Mouse (Mus musculus) kidney, embryonic 15.5 days (tissue): ENCODE measurements around the gene Nemf. TPM values are rescaled to one million over a fixed set of nuclear protein-coding genes. Genes with fewer than 3 reads are reported as not detected.
A peak's percentile ranks its signal among the peaks of the same experiment; 100 is the strongest.

ENCODE experiments used
- ATAC-seq: fragments of 200-750 bp; cut with Nextera tagmentation; replicated peaks from 2 replicates; pipeline ENCODE4 v1.8.0; 2017; ENCODE audit warnings: moderate TSS enrichment; ENCODE audit not compliant: low FRiP score
- H3K27ac ChIP-seq: fragments of 300-500 bp; sonication (generic); 2 replicates; pipeline ENCODE4 v1.5.1; 2015; ENCODE audit warnings: mild to moderate bottlenecking, inconsistent platforms
- H3K27me3 ChIP-seq: fragments of 300-500 bp; sonication (generic); 2 replicates; pipeline ENCODE4 v1.6.1; 2015; ENCODE audit warnings: inconsistent platforms
- H3K36me3 ChIP-seq: fragments of 300-500 bp; sonication (generic); 2 replicates; pipeline ENCODE4 v1.6.1; 2015; ENCODE audit warnings: inconsistent platforms
- H3K4me1 ChIP-seq: fragments of 300-500 bp; sonication (generic); 2 replicates; pipeline ENCODE4 v1.6.1; 2015; ENCODE audit warnings: inconsistent platforms
- H3K4me2 ChIP-seq: fragments of 300-500 bp; sonication (generic); 2 replicates; pipeline ENCODE4 v1.6.1; 2015; ENCODE audit warnings: moderate library complexity, mild to moderate bottlenecking, inconsistent platforms
- H3K4me3 ChIP-seq: fragments of 300-500 bp; sonication (generic); replicated peaks from 2 replicates; pipeline ENCODE4 v1.5.1; 2015; ENCODE audit warnings: mild to moderate bottlenecking, inconsistent platforms
- H3K9ac ChIP-seq: fragments of 300-500 bp; sonication (generic); 2 replicates; pipeline ENCODE4 v1.6.1; 2015; ENCODE audit warnings: mild to moderate bottlenecking, inconsistent platforms
- H3K9me3 ChIP-seq: fragments of 300-500 bp; sonication (generic); replicated peaks from 2 replicates; pipeline ENCODE4 v1.6.1; 2016; ENCODE audit warnings: inconsistent platforms
- WGBS: fragments of 180-500 bp; shearing (Covaris S2); methylation state at CpG from one replicate; pipeline ENCODE4 v1.1.7; 2015; ENCODE audit warnings: mixed read lengths; 5-methylcytosine and 5-hydroxymethylcytosine counted together
- polyA plus RNA-seq: library from polyadenylated mRNA; unstranded; fragments of >200 nt; fragmentation: Nextera tagmentation; extraction: Ambion mirVana; gene quantifications from 2 replicates; pipeline ENCODE4 v1.2.1, GENCODE M21; 2015

Nemf gene
- polyA plus RNA-seq, 1 experiment from 2014 or later, result 91.6 TPM

DNA sequence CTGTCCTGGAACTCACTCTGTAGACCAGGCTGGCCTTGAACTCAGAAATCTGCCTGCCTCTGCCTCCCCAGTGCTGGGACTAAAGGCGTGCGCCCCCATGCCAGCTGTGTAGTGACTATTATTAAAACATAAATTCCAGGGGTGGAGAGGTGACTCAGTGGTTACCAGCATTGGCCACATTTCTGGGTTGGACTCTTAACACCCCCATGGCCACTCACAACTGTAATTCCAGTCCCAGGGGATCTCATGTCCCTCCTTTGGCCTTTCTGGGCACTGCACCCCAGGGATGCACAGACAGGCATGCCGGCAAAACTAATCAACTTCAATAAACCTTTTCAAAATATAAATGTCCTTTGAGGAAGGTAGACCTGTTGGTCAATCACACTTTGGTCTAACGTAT is 58.7 kb downstream of the Nemf start:
- Histone ChIP-seq H3K4me3 (peak overlapping the region; percentile 97), H3K27ac (peak overlapping the region; percentile 54; the same call in 1 of the 2 replicates), H3K4me1 (peaks cover 29% of the 10 kb centered on the region), H3K4me2 (peak overlapping the region; percentile 62), H3K27me3 (no peaks in the 10 kb centered on the region), H3K36me3 (peaks cover 39% of the 10 kb centered on the region), H3K9ac (no peak overlapping the region), H3K9me3 (no peaks in the 10 kb centered on the region)
- ATAC-seq, result no peak
- WGBS, result 91% methylated on average over 4 of the region's 4 CpGs

DNA sequence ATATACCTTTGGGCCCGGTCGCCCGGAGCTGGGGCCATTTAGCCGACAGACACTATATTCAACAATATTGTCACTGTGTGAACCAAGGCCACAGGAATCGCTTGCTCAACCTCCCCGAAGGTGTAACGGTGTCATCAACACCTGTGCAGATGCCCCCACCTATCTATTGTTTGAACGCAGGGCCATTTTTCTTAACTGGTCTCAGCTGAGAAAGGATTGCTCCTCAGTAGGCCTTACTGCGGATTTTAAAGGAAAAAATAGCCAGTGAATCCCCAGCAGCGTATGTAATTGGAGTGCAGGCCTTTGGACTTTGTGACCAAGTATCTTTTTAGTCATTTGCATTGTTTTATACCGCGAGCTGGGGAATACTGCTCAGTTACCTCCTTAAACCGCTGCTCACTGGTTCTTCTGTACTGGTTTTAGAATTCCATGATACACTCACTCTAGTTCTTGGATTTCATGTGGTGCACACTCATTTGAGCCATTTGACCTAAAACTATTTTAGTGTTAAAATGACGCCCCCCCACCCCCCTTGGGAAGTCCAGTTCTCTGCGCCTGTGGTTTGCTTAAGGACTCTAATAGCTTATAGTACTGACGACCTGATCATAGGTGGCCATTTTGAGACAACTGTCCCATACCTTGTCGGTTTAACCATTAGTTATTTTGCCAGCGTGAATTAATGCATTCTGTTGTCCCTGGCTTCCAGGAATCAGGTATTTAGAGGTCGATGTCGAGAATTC is 59.4 kb downstream of the Nemf start:
- peak overlapping the region; percentile 97 for H3K4me3 ChIP-seq
- peak overlapping the region; percentile 96 for H3K27ac ChIP-seq
- no peaks in the 10 kb centered on the region for H3K27me3 ChIP-seq
- peaks cover 29% of the 10 kb centered on the region for H3K4me1 ChIP-seq
- H3K9ac ChIP-seq, result peak overlapping the region; percentile 96
- H3K4me2 ChIP-seq, result peak overlapping the region; percentile 62
- no peak for ATAC-seq
- no peaks in the 10 kb centered on the region for H3K9me3 ChIP-seq
- H3K36me3 ChIP-seq, result peaks cover 33% of the 10 kb centered on the region
- 15% methylated on average over 20 of the region's 20 CpGs for WGBS

DNA sequence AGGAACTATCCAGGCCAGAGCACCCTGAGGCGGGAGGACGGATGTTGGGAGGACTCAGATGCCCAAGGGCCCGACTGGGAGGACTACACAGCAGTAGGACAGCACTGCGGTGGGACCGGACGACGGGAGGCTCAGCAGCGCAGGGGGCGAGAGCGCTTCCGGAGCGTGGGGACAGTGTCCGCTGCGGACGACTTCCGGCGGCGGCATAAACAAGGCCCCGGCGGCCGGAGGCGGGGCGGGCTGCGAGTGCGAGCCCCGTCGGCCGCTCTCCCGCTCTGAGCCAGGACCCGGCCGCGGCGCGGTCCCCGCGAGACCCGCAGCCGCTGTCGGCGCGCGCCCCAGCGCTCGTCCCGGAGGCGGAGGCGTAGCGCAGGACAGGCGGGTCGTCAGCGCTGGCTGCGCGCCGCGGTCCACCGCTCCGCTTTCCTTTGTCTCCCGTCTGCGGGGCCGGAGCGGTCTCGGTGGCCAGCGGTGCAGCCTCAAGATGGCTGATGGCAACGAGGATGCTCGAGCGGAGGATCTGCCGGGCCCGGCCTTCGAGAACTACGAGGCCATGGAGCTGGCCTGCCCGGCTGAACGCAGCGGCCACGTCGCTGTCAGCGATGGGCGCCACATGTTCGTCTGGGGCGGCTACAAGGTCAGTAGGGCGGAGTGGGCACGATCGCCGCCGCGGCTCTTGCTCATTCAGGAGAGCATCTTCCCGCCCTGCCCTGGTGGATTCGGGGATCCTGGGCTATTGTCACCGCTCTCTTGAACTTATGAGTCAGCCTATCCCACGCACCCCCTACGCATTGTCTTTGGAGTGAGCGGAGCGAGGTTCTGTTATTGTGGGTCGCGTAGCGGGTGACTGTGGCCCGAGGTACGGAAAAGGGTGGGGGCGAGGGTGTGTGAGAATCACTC is 60.2 kb downstream of the Nemf start, which contains the start of gene Klhdc2:
Klhdc2 (plus strand) TSS at position 171 of the 900 bp plus-strand sequence.
- no peaks in the 10 kb centered on the region for H3K27me3 ChIP-seq
- H3K4me2 ChIP-seq, result peak within 1 kb of the TSS; percentile 62
- peak within 1 kb of the TSS; percentile 96 for H3K9ac ChIP-seq
- ATAC-seq, result peak; percentile 96
- H3K4me1 ChIP-seq, result peaks cover 29% of the 10 kb centered on the region
- H3K9me3 ChIP-seq, result no peaks in the 10 kb centered on the region
- peaks cover 24% of the 10 kb centered on the region for H3K36me3 ChIP-seq
- peak within 1 kb of the TSS; percentile 97 for H3K4me3 ChIP-seq
- WGBS, result under 1% methylated on average over 91 of the region's 98 CpGs
- peak within 1 kb of the TSS; percentile 96 for H3K27ac ChIP-seq

DNA sequence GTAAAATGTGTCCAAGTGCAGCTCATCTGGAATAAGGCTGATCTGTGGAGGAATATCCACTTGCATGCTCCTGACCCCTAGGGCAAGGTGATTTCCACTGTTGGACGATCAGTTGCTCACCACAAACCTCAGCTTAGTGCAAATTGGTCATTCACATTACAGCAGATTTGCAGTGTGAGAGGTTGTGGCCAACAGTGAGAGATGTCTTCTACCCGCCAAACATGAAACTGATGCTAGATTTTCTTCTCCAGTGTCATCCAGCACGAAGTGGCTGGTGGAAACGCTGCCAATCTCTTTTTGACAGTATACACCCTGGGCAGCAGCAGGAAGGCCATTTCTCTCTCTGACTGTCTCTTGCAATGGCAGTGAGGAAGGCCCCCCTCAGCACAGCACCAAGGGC is 61.3 kb downstream of the Nemf start:
- Histone ChIP-seq H3K4me2 (peak overlapping the region; percentile 62), H3K27ac (0 out of 2 replicates have a peak overlapping the region, but pooled peaks have one; percentile 96), H3K9me3 (no peaks in the 10 kb centered on the region), H3K27me3 (no peaks in the 10 kb centered on the region), H3K4me1 (peaks cover 29% of the 10 kb centered on the region), H3K9ac (peak overlapping the region; percentile 96; the same call in 1 of the 2 replicates), H3K4me3 (peak overlapping the region; percentile 97), H3K36me3 (peaks cover 15% of the 10 kb centered on the region)
- 57% methylated on average over 4 of the region's 4 CpGs for WGBS
- ATAC-seq, result no peak

DNA sequence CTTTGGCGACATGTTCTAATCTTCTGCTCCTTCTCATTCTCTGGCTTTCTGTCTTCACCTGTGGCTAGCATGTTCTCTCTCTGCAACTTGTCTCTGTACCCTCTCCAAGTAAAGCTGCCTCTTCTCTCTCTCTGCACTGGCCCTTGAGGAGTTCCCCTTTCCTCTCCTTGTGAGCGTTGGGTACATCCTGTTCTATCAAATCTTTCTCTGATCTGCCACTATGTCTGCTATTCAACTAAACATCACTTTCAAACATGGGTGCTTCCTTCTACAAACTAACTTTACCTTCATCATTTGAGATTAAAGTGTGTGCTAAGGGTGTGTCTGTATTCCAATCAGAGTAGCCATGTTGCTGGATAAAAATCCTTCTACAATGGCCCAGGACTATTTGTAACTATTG is 62.0 kb downstream of the Nemf start:
- Histone ChIP-seq H3K9me3 (no peaks in the 10 kb centered on the region), H3K27ac (no peak overlapping the region; the same call in 1 of the 2 replicates), H3K9ac (no peak overlapping the region), H3K36me3 (peaks cover 8% of the 10 kb centered on the region), H3K4me2 (no peak overlapping the region), H3K4me3 (no peak overlapping the region), H3K27me3 (no peaks in the 10 kb centered on the region), H3K4me1 (peaks cover 29% of the 10 kb centered on the region)
- WGBS, result 87% methylated on average over 2 of the region's 2 CpGs
- ATAC-seq, result no peak

DNA sequence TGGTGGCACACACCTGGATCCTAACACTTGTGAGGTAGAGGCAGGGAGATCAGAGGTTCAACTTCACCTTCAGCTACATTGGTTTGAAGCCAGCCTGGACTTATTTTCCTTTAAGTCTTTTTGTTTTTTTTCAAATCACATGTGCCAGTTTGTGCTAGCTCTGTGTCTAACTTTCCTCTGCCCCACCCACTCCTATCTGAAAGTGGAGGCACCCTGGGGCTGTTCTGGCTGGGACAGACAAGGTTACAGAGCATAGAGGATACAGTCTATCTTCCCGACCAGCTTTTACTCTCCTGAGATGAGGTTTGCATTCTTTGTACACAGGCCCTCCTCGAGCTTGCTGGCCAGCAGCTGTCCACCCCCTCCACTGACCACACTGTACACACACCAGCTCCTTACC is 63.1 kb downstream of the Nemf start:
- no peak for ATAC-seq
- Histone ChIP-seq H3K27me3 (no peaks in the 10 kb centered on the region), H3K4me1 (peaks cover 18% of the 10 kb centered on the region), H3K36me3 (0 out of 2 replicates have a peak, but pooled peaks cover 5% of the 10 kb centered on the region), H3K4me2 (no peak overlapping the region), H3K9me3 (no peaks in the 10 kb centered on the region), H3K9ac (no peak overlapping the region), H3K27ac (no peak overlapping the region), H3K4me3 (no peak overlapping the region)
- 61% methylated on average over 2 of the region's 2 CpGs for WGBS

DNA sequence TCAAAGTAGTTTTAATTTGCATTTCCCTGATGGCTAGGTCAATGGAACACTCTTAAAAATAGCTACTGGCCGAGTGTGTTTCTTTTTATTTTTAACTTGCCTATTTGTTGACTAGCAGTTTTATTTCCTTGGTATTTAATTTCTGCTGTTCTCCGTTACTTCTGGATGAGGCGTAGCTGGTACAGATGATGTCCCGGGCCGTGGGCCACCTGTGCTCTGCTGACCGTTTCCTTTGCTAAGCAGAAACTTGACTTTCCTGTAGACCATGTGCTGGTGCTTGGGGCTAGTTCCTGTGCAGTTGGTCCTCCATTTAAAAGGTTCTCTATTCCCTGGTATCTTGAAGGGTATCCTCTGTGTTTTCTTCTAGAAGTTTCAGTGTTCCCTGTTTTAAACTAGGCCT is 64.6 kb downstream of the Nemf start:
- no peak for ATAC-seq
- Histone ChIP-seq H3K4me3 (no peak overlapping the region), H3K9me3 (no peaks in the 10 kb centered on the region), H3K9ac (no peak overlapping the region), H3K4me1 (peaks cover 4% of the 10 kb centered on the region), H3K27ac (no peak overlapping the region), H3K4me2 (no peak overlapping the region), H3K27me3 (no peaks in the 10 kb centered on the region), H3K36me3 (no peaks in the 10 kb centered on the region)
- 86% methylated on average over 6 of the region's 6 CpGs for WGBS

DNA sequence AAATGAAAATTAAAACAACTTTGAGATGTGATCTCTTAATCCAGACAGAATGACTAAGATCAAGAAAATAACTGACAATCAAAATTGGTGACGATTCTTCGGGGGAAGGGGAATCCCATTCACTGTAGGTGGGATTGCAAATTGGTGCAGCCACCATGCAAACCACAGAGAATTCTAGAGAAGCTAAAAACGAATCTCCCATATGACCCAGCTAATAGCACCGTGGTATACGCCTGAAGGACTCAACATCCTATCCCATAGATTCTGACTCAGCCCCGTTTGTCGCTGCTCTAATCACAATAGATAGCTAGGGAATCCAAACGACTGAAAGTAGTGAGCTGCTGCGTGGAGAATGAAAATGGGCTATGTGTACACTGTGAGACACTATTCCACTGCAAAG is 68.3 kb downstream of the Nemf start:
- 84% methylated on average over 9 of the region's 9 CpGs for WGBS
- no peak overlapping the region for H3K27ac ChIP-seq
- H3K9me3 ChIP-seq, result no peaks in the 10 kb centered on the region
- no peaks in the 10 kb centered on the region for H3K36me3 ChIP-seq
- H3K4me3 ChIP-seq, result no peak overlapping the region
- H3K4me2 ChIP-seq, result no peak overlapping the region
- H3K4me1 ChIP-seq, result no peaks in the 10 kb centered on the region
- H3K27me3 ChIP-seq, result no peaks in the 10 kb centered on the region
- ATAC-seq, result no peak
- H3K9ac ChIP-seq, result no peak overlapping the region

DNA sequence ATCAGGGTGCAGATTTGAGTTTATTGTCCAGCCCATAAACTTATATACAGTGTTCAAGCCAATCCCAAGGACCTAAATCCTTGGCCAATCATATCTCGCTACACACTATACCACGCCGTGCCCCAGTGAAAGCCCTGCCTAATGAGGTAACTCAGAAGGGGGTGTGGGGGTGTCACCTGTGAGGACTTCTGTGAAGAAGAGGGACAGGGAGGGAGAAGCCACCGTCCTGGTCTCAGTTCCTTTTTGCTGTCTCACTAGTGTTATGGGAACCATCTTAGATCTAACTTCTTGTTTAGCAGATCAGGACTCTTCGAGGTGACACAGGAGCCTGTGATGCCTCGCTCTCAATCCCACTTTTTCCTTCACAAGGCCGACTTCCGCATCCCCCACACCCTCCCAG is 69.4 kb downstream of the Nemf start:
- no peaks in the 10 kb centered on the region for H3K9me3 ChIP-seq
- no peak overlapping the region for H3K4me2 ChIP-seq
- H3K9ac ChIP-seq, result no peak overlapping the region
- H3K27ac ChIP-seq, result no peak overlapping the region
- no peaks in the 10 kb centered on the region for H3K4me1 ChIP-seq
- H3K27me3 ChIP-seq, result no peaks in the 10 kb centered on the region
- H3K36me3 ChIP-seq, result no peaks in the 10 kb centered on the region
- ATAC-seq, result no peak
- no peak overlapping the region for H3K4me3 ChIP-seq
- WGBS, result 91% methylated on average over 8 of the region's 8 CpGs

DNA sequence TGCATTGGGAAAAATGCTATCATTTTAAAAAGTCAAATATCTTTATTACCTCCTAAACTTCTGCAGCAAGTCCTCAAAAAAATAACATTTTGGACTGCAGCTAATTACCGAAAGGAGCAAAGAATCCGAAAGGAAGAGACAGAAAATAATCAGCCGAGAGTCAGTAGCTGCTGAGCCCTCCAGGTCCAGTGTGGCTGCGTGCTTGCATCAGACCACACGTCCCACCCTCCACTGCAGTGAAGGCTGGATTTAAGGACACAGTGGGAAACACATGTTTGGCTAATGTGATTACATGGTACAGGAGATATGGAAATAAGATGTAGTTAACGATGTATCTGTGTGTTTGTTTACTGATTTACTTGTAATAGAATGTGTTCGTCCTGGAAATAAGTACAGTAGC is 73.8 kb downstream of the Nemf start:
- no peaks in the 10 kb centered on the region for H3K4me1 ChIP-seq
- no peak overlapping the region for H3K27ac ChIP-seq
- no peak overlapping the region for H3K4me3 ChIP-seq
- no peak overlapping the region for H3K9ac ChIP-seq
- no peaks in the 10 kb centered on the region for H3K27me3 ChIP-seq
- H3K4me2 ChIP-seq, result no peak overlapping the region
- H3K36me3 ChIP-seq, result no peaks in the 10 kb centered on the region
- 88% methylated on average over 7 of the region's 7 CpGs for WGBS
- no peak for ATAC-seq
- H3K9me3 ChIP-seq, result no peaks in the 10 kb centered on the region

DNA sequence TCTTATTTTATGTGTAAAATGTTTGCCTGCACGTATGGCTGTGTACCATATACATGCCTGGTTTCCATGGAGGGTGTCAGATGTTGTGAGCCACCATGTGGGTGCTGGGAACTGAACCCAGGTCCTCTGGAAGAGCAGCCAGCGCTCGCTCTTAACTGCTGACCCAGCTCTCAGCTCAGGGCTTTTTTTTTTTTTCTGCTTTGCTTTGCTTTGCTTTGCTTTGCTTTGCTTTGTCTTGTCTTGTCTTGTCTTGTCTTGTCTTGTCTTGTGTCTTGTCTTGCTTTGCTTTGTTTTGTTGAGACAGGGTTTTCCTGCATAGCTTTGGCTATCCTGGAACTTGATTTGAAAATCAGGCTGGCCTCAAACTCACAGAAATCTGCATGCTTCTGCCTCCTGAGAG is 76.0 kb downstream of the Nemf start:
- no peak overlapping the region for H3K4me3 ChIP-seq

DNA sequence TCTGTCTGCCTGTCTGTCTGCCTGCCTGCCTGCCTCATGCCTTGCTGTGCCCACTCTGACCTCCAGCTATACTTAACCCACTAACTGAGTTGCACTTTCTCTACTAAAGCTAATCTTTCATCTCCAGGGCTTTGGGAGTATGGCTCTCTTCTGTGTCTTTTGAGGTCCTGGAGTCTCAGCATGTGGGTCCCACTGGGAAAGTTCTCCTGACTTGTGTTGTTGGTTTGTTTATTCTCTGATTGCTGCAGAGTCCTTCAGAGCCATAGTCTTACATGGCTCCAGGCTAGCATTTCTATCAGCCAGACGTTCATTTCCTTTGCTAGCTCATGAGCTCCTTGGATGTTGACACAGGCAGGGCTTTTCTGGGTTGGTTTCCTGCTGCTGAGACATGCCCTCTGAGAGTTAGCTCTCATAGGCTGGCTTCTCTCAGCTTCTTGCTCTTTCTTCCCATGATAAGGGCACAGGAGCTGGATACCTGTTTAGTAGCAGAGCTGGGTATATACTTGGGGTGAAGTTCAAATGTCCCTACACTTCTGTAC is 77.0 kb downstream of the Nemf start:
- 16% methylated on average over 1 of the region's 1 CpGs for WGBS
- no peak overlapping the region for H3K4me3 ChIP-seq
- ATAC-seq, result no peak
- H3K9me3 ChIP-seq, result no peaks in the 10 kb centered on the region
- H3K36me3 ChIP-seq, result no peaks in the 10 kb centered on the region
- no peak overlapping the region for H3K4me2 ChIP-seq
- no peaks in the 10 kb centered on the region for H3K4me1 ChIP-seq
- H3K27me3 ChIP-seq, result no peaks in the 10 kb centered on the region
- H3K9ac ChIP-seq, result no peak overlapping the region
- H3K27ac ChIP-seq, result no peak overlapping the region

More for the DNA sequence above, 76.0 kb downstream of the Nemf start:
- no peak overlapping the region for H3K4me2 ChIP-seq
- H3K27ac ChIP-seq, result no peak overlapping the region
- WGBS, result 92% methylated on average over 3 of the region's 3 CpGs
- no peak for ATAC-seq
- no peak overlapping the region for H3K9ac ChIP-seq
- H3K4me1 ChIP-seq, result no peaks in the 10 kb centered on the region
- no peaks in the 10 kb centered on the region for H3K27me3 ChIP-seq
- H3K9me3 ChIP-seq, result no peaks in the 10 kb centered on the region
- no peaks in the 10 kb centered on the region for H3K36me3 ChIP-seq
